Mouse (Mus musculus) spleen, adult 12 weeks (tissue): ENCODE data around the gene Ccdc155.
"Not testable (repeated sequence)": the region's sequence is repeated elsewhere in the genome, so short reads cannot be mapped to it uniquely, and the experiment has no call there.

Experiments
- DNase-seq: peaks from one replicate; pipeline ENCODE4 v3.0.0; 2022; ENCODE audit warnings: low spot score

Gene Ccdc155

GRCm38 (mm10) chr7:45190186-45190585 is 14.5 kb downstream of the Ccdc155 start:
- DNase-seq = no peak

- DNase-seq = no peak
These were observed 15.1 kb downstream of the Ccdc155 start for GRCm38 (mm10) chr7:45189600-45189999.

GRCm38 (mm10) chr7:45185921-45186320 is 18.8 kb downstream of the Ccdc155 start:
- DNase-seq = no peak

GRCm38 (mm10) chr7:45183672-45184071 is 21.0 kb downstream of the Ccdc155 start:
- no peak for DNase-seq

GRCm38 (mm10) chr7:45182606-45183005 is 22.1 kb downstream of the Ccdc155 start:
- no peak for DNase-seq

GRCm38 (mm10) chr7:45182199-45182601 is 22.5 kb downstream of the Ccdc155 start:
- DNase-seq = peak; percentile 79

GRCm38 (mm10) chr7:45181540-45181939 is 23.2 kb downstream of the Ccdc155 start:
- no peak for DNase-seq

GRCm38 (mm10) chr7:45180896-45181477 is 23.7 kb downstream of the Ccdc155 start, which contains the start of gene Pth2:
Gene Pth2 (plus strand): TSS chr7:45180995.
- no peak for DNase-seq

- no peak for DNase-seq
These were observed 25.2 kb downstream of the Ccdc155 start, which contains the start of gene Gfy for GRCm38 (mm10) chr7:45179469-45179868. Gene Gfy (minus strand): TSS chr7:45179569.

- DNase-seq = no peak
These were observed 26.1 kb downstream of the Ccdc155 start for GRCm38 (mm10) chr7:45178550-45178949.

GRCm38 (mm10) chr7:45176356-45176755 is 28.3 kb downstream of the Ccdc155 start:
- no peak for DNase-seq

- DNase-seq = no peak
These were observed 28.8 kb downstream of the Ccdc155 start for GRCm38 (mm10) chr7:45175929-45176328.

- DNase-seq = no peak
These were observed 29.3 kb downstream of the Ccdc155 start for GRCm38 (mm10) chr7:45175398-45175797.

GRCm38 (mm10) chr7:45174567-45175280 is 30.0 kb downstream of the Ccdc155 start:
- DNase-seq = no peak

- DNase-seq = not testable (repeated sequence)
These were observed 30.9 kb downstream of the Ccdc155 start for GRCm38 (mm10) chr7:45173772-45174171.

GRCm38 (mm10) chr7:45172974-45173373 is 31.7 kb downstream of the Ccdc155 start:
- peak; percentile 37 for DNase-seq

GRCm38 (mm10) chr7:45169495-45169894 is 35.2 kb downstream of the Ccdc155 start:
- no peak for DNase-seq

GRCm38 (mm10) chr7:45168656-45169055 is 36.0 kb downstream of the Ccdc155 start:
- no peak for DNase-seq

GRCm38 (mm10) chr7:45167761-45168445 is 36.8 kb downstream of the Ccdc155 start:
- no peak for DNase-seq

- no peak for DNase-seq
These were observed 37.7 kb downstream of the Ccdc155 start for GRCm38 (mm10) chr7:45166950-45167401.

GRCm38 (mm10) chr7:45165701-45166100 is 39.0 kb downstream of the Ccdc155 start:
- no peak for DNase-seq

- DNase-seq = no peak
These were observed 39.9 kb downstream of the Ccdc155 start for GRCm38 (mm10) chr7:45164833-45165232.
